Mouse (Mus musculus): ENCODE data around the gene Cdc42. TPM values are rescaled to one million over a fixed set of nuclear protein-coding genes. Genes with fewer than 3 reads are reported as not detected.

Cdc42 gene
- polyA plus RNA-seq, 2 experiments, result 91.6 to 259 TPM

DNA sequence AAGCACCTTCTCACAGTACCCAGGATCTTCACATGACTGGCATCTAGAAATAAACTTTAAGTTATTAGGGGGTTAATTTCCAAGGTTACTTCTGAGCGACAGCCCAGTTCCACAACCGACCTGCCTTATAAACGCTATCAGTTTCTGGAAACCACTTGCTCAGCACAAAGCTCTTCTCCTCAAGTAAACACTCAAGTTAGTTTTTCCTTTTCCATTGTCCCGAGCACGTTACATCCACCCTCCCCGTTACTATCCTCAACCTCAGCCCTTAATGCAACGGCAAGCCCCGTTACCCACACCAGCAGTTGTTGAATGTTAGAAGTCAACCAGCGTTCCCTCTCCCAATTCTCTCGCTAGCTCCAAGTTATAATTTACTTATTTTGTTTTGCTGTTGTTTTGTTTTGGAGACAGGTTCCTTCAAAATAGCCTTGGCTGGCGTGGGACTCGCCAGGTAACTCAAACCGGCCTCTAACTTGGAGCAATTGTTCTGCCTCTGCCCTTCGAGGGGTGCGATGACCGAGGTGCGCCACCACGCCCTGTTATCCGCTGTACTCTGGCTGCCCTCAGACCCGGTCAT lies 30.1 kb upstream of the Cdc42 start:
- TF ChIP-seq EP300 (IDR thresholded peaks at IDR 0.05; ENCODE audit: low read depth) (no peak), CTCF (IDR thresholded peaks at IDR 0.05; ENCODE audit: low read depth) (no peak)
- DNase-seq (ENCODE audit: low read depth in 3 of 3, low spot score in 3 of 3), result no peak
- Histone ChIP-seq H3K36me3 (replicated peaks; ENCODE audit: control insufficient read depth, insufficient read depth, low read depth) (no peaks in the 10 kb centered on the region), H3K27ac (peak overlapping the region; percentile 90), H3K9me3 (ENCODE audit: control insufficient read depth, low read length) (peaks cover 2% of the 10 kb centered on the region; the same call in 1 of the 2 replicates), H3K4me2 (ENCODE audit: low read depth) (peak overlapping the region; percentile 86), H3K4me3 (ENCODE audit: insufficient read depth in 1 of 2, low read depth in 2 of 2, low read length in 2 of 2) (peak overlapping the region; percentile 60 to 82), H3K27me3 (ENCODE audit: control insufficient read depth, insufficient read depth, low read length) (no peaks in the 10 kb centered on the region), H3K9ac (replicated peaks) (peak overlapping the region; percentile 87), H3K4me1 (replicated peaks; ENCODE audit: control insufficient read depth in 2 of 2, insufficient read depth in 2 of 2, low read length in 1 of 2) (peaks cover 6 to 15% of the 10 kb centered on the region in 2 experiments)
- ATAC-seq (ENCODE audit: insufficient read depth), result peak; percentile 36; the same call in 1 of the 2 replicates
- WGBS (ENCODE audit: insufficient replicate concordance), result under 1% methylated on average over 20 of the region's 20 CpGs

DNA sequence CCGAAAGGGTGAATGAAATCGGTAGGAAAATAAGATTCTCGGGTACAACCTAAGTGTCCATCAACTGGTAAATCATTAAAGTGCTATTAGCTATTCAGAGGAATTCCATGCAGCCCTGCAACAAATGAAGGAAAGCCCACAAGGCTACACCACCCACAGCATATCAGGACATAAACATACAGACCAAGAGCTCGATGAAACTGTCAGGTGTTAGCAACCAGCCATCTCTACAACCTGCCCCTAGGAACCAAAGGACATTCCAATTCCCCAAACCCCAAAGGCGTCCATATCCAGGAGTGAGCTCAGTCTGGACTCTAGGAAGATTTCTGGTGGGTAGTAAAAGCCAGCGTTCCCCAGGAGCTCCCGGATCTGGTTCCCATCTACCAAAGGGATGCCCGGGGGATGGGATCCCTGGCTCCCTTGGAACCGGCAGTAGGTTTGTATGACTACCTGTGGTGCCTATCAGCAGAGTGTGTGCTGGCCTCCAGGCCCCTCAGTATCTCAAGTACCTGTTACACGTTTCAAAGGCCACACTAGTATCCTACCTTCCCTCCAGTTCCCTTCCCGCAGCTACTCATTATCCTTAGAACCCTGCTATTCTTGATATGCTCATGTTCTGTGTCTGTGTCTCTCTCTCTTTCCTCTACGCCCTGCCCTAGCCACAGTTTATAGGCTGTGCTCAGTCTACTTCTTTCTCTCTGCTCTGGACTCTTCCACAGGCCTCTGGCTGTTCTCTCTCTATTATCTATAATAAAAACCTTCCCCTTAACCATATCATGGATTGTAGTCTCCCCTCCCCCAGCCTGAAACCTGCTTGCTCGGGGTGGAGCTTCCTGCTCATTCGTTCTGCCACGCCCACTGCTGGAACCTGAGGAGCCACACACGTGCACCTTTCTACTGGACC lies 23.4 kb upstream of the Cdc42 start:
- Histone ChIP-seq H3K36me3 (replicated peaks; ENCODE audit: control insufficient read depth, insufficient read depth, low read depth) (no peaks in the 10 kb centered on the region), H3K4me3 (ENCODE audit: insufficient read depth in 1 of 2, low read depth in 2 of 2, low read length in 2 of 2) (peak overlapping the region; percentile 2 to 23; a peak in 3 of 4 replicates), H3K4me2 (ENCODE audit: low read depth) (peak overlapping the region; percentile 62), H3K27me3 (ENCODE audit: control insufficient read depth, insufficient read depth, low read length) (no peaks in the 10 kb centered on the region), H3K27ac (peak overlapping the region; percentile 80), H3K9ac (replicated peaks) (peak overlapping the region; percentile 51), H3K4me1 (replicated peaks; ENCODE audit: control insufficient read depth in 2 of 2, insufficient read depth in 2 of 2, low read length in 1 of 2) (peaks cover 6 to 9% of the 10 kb centered on the region in 2 experiments), H3K9me3 (ENCODE audit: control insufficient read depth, low read length) (no peaks in the 10 kb centered on the region)
- ATAC-seq (ENCODE audit: insufficient read depth) (peak; percentile 93), DNase-seq (ENCODE audit: low read depth in 3 of 3, low spot score in 3 of 3) (no peak)
- TF ChIP-seq CTCF (IDR thresholded peaks at IDR 0.05; ENCODE audit: low read depth), result no peak
- no peak for TF ChIP-seq EP300 (IDR thresholded peaks at IDR 0.05; ENCODE audit: low read depth)
- 30% methylated on average over 15 of the region's 16 CpGs for WGBS (ENCODE audit: insufficient replicate concordance)

DNA sequence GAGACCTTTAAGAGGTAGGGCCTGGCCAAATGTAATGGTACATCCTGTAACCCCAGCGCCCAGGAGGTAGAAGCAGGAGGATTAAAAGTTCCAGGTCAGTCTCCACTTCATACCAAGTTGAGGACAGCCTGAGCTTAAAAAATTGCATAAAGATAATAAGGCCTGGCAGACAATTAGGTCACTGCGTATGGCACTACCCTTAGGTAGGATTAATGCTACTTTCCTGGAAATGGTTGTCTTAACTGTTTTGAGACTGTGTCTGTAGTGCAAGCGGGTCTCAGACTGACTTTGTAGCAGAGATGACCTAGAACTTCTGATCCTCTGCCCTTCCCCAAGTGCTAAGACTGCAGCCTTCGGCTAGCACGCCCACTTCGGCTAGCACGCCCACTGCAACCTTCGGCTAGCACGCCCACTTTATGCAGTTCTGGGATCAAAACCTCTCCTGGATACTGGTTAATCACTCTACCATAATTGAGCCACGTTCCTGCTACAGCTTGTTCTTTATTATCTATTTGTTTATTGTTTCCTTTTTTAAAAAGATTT lies 22.3 kb upstream of the Cdc42 start:
- ATAC-seq (ENCODE audit: insufficient read depth) (no peak), DNase-seq (ENCODE audit: low read depth in 3 of 3, low spot score in 3 of 3) (no peak)
- Histone ChIP-seq H3K27me3 (ENCODE audit: control insufficient read depth, insufficient read depth, low read length) (no peaks in the 10 kb centered on the region), H3K4me2 (ENCODE audit: low read depth) (no peak overlapping the region), H3K9ac (replicated peaks) (no peak overlapping the region), H3K4me3 (ENCODE audit: insufficient read depth in 1 of 2, low read depth in 2 of 2, low read length in 2 of 2) (no peak overlapping the region), H3K27ac (no peak overlapping the region), H3K9me3 (ENCODE audit: control insufficient read depth, low read length) (no peaks in the 10 kb centered on the region), H3K36me3 (replicated peaks; ENCODE audit: control insufficient read depth, insufficient read depth, low read depth) (no peaks in the 10 kb centered on the region), H3K4me1 (replicated peaks; ENCODE audit: control insufficient read depth in 2 of 2, insufficient read depth in 2 of 2, low read length in 1 of 2) (peaks cover 6 to 9% of the 10 kb centered on the region in 2 experiments)
- TF ChIP-seq CTCF (IDR thresholded peaks at IDR 0.05; ENCODE audit: low read depth) (no peak), EP300 (IDR thresholded peaks at IDR 0.05; ENCODE audit: low read depth) (no peak)
- WGBS (ENCODE audit: insufficient replicate concordance), result 76% methylated on average over 10 of the region's 10 CpGs

- H3K4me1 ChIP-seq (replicated peaks; ENCODE audit: control insufficient read depth in 2 of 2, insufficient read depth in 2 of 2, low read length in 1 of 2), result peaks cover 6 to 11% of the 10 kb centered on the region in 2 experiments
- H3K27ac ChIP-seq, result no peak overlapping the region
- H3K4me3 ChIP-seq (ENCODE audit: insufficient read depth in 1 of 2, low read depth in 2 of 2, low read length in 2 of 2), result no peak overlapping the region
- H3K9ac ChIP-seq (replicated peaks), result no peak overlapping the region
- DNase-seq (ENCODE audit: low read depth in 3 of 3, low spot score in 3 of 3) (no peak), ATAC-seq (ENCODE audit: insufficient read depth) (no peak)
- H3K36me3 ChIP-seq (replicated peaks; ENCODE audit: control insufficient read depth, insufficient read depth, low read depth), result no peaks in the 10 kb centered on the region
- WGBS (ENCODE audit: insufficient replicate concordance), result 74% methylated on average over 3 of the region's 3 CpGs
- H3K27me3 ChIP-seq (ENCODE audit: control insufficient read depth, insufficient read depth, low read length), result no peaks in the 10 kb centered on the region
- H3K9me3 ChIP-seq (ENCODE audit: control insufficient read depth, low read length), result no peaks in the 10 kb centered on the region
- TF ChIP-seq EP300 (IDR thresholded peaks at IDR 0.05; ENCODE audit: low read depth) (no peak), CTCF (IDR thresholded peaks at IDR 0.05; ENCODE audit: low read depth) (no peak)
- no peak overlapping the region for H3K4me2 ChIP-seq (ENCODE audit: low read depth)
Measured at GRCm38 (mm10) chr4:137379085-137379484, 21.6 kb upstream of the Cdc42 start.

All from liver, embryonic 14.5 days (tissue).